9 mouse cellular contexts compared by ENCODE assay signal in genomic region chr2:93439352-93439771, GRCm38 (mm10). TPM values are rescaled to one million over a fixed set of nuclear protein-coding genes. Genes with fewer than 3 reads are reported as not detected.
DNase-seq lines count a peak whose midpoint lies in the region; ATAC-seq and TF ChIP-seq lines count a peak whose summit lies in the region.
"Had no signal": no experiment of that assay in that cellular context is flagged by ENCODE, and none has a peak within 500 bp of the region (broad histone marks: within the 10 kb centered on the region; RNA-seq: fewer than 3 reads in every experiment).

No protein-coding gene starts in this region.

- TF ChIP-seq CTCF in heart, adult 2 months (IDR thresholded peaks at IDR 0.05), result no peak

- peaks cover 6 to 12% of the 10 kb centered on the region in 2 experiments; a peak in 3 of 4 replicates for H3K4me1 ChIP-seq in heart, embryonic 14.5 days (ENCODE audit: control insufficient read depth in 2 of 2, insufficient read depth in 2 of 2, low read length in 2 of 2)
- no peaks in the 10 kb centered on the region for H3K4me1 ChIP-seq in heart, adult 2 months (ENCODE audit: control insufficient read depth, insufficient read depth, low read length)
- peaks cover 31% of the 10 kb centered on the region for H3K4me1 ChIP-seq in intestine, embryonic 15.5 days (replicated peaks)
- peaks cover 63% of the 10 kb centered on the region for H3K4me1 ChIP-seq in limb, embryonic 10.5 days

- H3K36me3 ChIP-seq in heart, embryonic 14.5 days (ENCODE audit: control insufficient read depth, insufficient read depth, low read length), result no peaks in the 10 kb centered on the region
- no peaks in the 10 kb centered on the region for H3K36me3 ChIP-seq in heart, adult 2 months (ENCODE audit: control insufficient read depth, insufficient read depth, low read length)
- no peaks in the 10 kb centered on the region for H3K36me3 ChIP-seq in intestine, embryonic 15.5 days
- H3K36me3 ChIP-seq in limb, embryonic 10.5 days, result no peaks in the 10 kb centered on the region

- H3K9me3 ChIP-seq in heart, embryonic 14.5 days (ENCODE audit: control insufficient read depth, low read length), result no peaks in the 10 kb centered on the region
- no peaks in the 10 kb centered on the region for H3K9me3 ChIP-seq in intestine, embryonic 15.5 days
- no peaks in the 10 kb centered on the region for H3K9me3 ChIP-seq in limb, embryonic 10.5 days (replicated peaks)

- H3K4me3 ChIP-seq in heart, embryonic 14.5 days (ENCODE audit: control insufficient read depth in 1 of 2, insufficient read depth in 1 of 2, low read depth in 1 of 2, low read length in 2 of 2), result no peak overlapping the region
- no peak overlapping the region for H3K4me3 ChIP-seq in heart, adult 2 months
- no peak overlapping the region for H3K4me3 ChIP-seq in intestine, embryonic 15.5 days (replicated peaks)
- no peak overlapping the region for H3K4me3 ChIP-seq in limb, embryonic 10.5 days

- H3K27ac ChIP-seq in heart, embryonic 14.5 days (replicated peaks in 1 of 2; ENCODE audit: control insufficient read depth in 1 of 2, insufficient read depth in 1 of 2, low read depth in 2 of 2, low read length in 2 of 2), result 0 out of 4 replicates have a peak overlapping the region, but pooled peaks of 1 of the 2 experiments have one; percentile 4
- no peak overlapping the region for H3K27ac ChIP-seq in heart, adult 2 months
- H3K27ac ChIP-seq in intestine, embryonic 15.5 days, result peak overlapping the region; percentile 36
- peak overlapping the region; percentile 67 for H3K27ac ChIP-seq in limb, embryonic 10.5 days

- no peak for DNase-seq in heart, adult 2 months
- peak; percentile 41 for DNase-seq in brain, adult 2 months (ENCODE audit: low read depth, low spot score)
- DNase-seq in limb, embryonic 10.5 days (ENCODE audit: low spot score), result no peak
- no peak for DNase-seq in layer of hippocampus, adult 9-11 months

- H3K9ac ChIP-seq in heart, embryonic 14.5 days (ENCODE audit: low read length), result 0 out of 2 replicates have a peak overlapping the region, but pooled peaks have one; percentile 8
- H3K9ac ChIP-seq in heart, adult 2 months (ENCODE audit: low read depth, low read length), result no peak overlapping the region
- H3K9ac ChIP-seq in intestine, embryonic 15.5 days, result peak overlapping the region; percentile 5; the same call in 1 of the 2 replicates

- TF ChIP-seq EP300 in heart, adult 2 months (IDR thresholded peaks at IDR 0.05; ENCODE audit: insufficient read depth, low read depth, low read length), result no peak

- intact Hi-C loops in heart, adult 2 months (cut with DNase I), result no loop called here

- ATAC-seq in heart, embryonic 14.5 days (ENCODE audit: insufficient number of reproducible peaks, insufficient read depth, low FRiP score, low read depth), result no peak
- ATAC-seq in intestine, embryonic 15.5 days, result no peak; the same call in 1 of the 2 replicates
- no peak for ATAC-seq in cerebellum, adult (ENCODE audit: insufficient number of reproducible peaks, low FRiP score, low TSS enrichment)
- no peak for ATAC-seq in megakaryocyte-erythroid progenitor cell, adult 5-6 weeks (replicated peaks; ENCODE audit: low FRiP score, low TSS enrichment, poor library complexity, severe bottlenecking)
- ATAC-seq: CD4-positive, CD25-positive, alpha-beta regulatory T cell, adult 4 months had no signal

- no peak for TF ChIP-seq POLR2A in heart, adult 2 months (IDR thresholded peaks at IDR 0.05; ENCODE audit: insufficient read depth, low read depth, low read length)

- H3K27me3 ChIP-seq in heart, embryonic 14.5 days (ENCODE audit: control insufficient read depth, insufficient read depth, low read length), result no peaks in the 10 kb centered on the region
- H3K27me3 ChIP-seq in heart, adult 2 months (ENCODE audit: control insufficient read depth, insufficient read depth, low read length), result no peaks in the 10 kb centered on the region
- H3K27me3 ChIP-seq in intestine, embryonic 15.5 days (replicated peaks), result no peaks in the 10 kb centered on the region
- 0 out of 2 replicates have a peak, but pooled peaks cover under 1% of the 10 kb centered on the region for H3K27me3 ChIP-seq in limb, embryonic 10.5 days (ENCODE audit: low read depth, poor library complexity, severe bottlenecking)

- H3K79me2 ChIP-seq in heart, adult 2 months (replicated peaks; ENCODE audit: control insufficient read depth, insufficient read depth, low read length), result no peaks in the 10 kb centered on the region

- WGBS in heart, embryonic 14.5 days, result 52% methylated on average over 9 of the region's 9 CpGs
- WGBS in heart, adult 2 months, result 53% methylated on average over 9 of the region's 9 CpGs
- WGBS in intestine, embryonic 15.5 days, result 46% methylated on average over 9 of the region's 9 CpGs
- WGBS in limb, embryonic 10.5 days, result 58% methylated on average over 9 of the region's 9 CpGs

- no peak overlapping the region for H3K4me2 ChIP-seq in heart, embryonic 14.5 days (ENCODE audit: low read length)
- H3K4me2 ChIP-seq in intestine, embryonic 15.5 days (replicated peaks), result peak overlapping the region; percentile 1; the same call in 1 of the 2 replicates

RNA-seq across cellular contexts. Expression of gene Cd82, which starts 23.6 kb away (rescaled TPM):
- 12.5 and 18.9 TPM in 2 replicates for polyA plus RNA-seq in heart, embryonic 14.5 days (2014; fragmentation: Nextera tagmentation; extraction: Ambion mirVana)
- total RNA-seq in heart, adult 2 months (2021), result 10 to 100 TPM; 15.2 to 18.7 TPM
- polyA plus RNA-seq in heart, adult 2 months (2012; rRNA removed), result 28.1 and 31.6 TPM in 2 replicates
- polyA plus RNA-seq in intestine, embryonic 15.5 days (2015; fragmentation: Nextera tagmentation; extraction: Ambion mirVana), result 106 and 127 TPM in 2 replicates
- 4.1 and 7.2 TPM in 2 replicates for polyA plus RNA-seq in limb, embryonic 10.5 days (2016; fragmentation: Nextera tagmentation; extraction: Ambion mirVana)
- 105 and 123 TPM in 2 replicates for total RNA-seq in megakaryocyte-erythroid progenitor cell, adult 5-6 weeks (2014; fragmentation: Nextera tagmentation)
- 66.1 and 86.4 TPM in 2 replicates for total RNA-seq in megakaryocyte-erythroid progenitor cell, adult 5-6 weeks (2017)
